Mouse (Mus musculus) heart, embryonic 10.5 days (tissue): ENCODE results near the gene Kdm6b. TPM values are rescaled to one million over a fixed set of nuclear protein-coding genes. Genes with fewer than 3 reads are reported as not detected.

ENCODE experiments used
- DNase-seq: peaks from one replicate; pipeline ENCODE4 v3.0.0-alpha.2; 2017; ENCODE audit warnings: low spot score
- H3K27ac ChIP-seq: fragments of 300-500 bp; sonication (generic); 2 replicates; pipeline ENCODE4 v1.5.1; 2016; ENCODE audit warnings: mild to moderate bottlenecking
- H3K27me3 ChIP-seq: fragments of 300-500 bp; sonication (generic); 2 replicates; pipeline ENCODE4 v1.6.1; 2016; ENCODE audit warnings: mild to moderate bottlenecking; ENCODE audit not compliant: poor library complexity, insufficient read depth, severe bottlenecking
- H3K36me3 ChIP-seq: fragments of 300-500 bp; sonication (generic); 2 replicates; pipeline ENCODE4 v1.6.1; 2016; ENCODE audit warnings: mild to moderate bottlenecking, moderate library complexity
- H3K4me1 ChIP-seq: fragments of 300-500 bp; sonication (generic); 2 replicates; pipeline ENCODE4 v1.6.1; 2016; ENCODE audit warnings: mild to moderate bottlenecking
- H3K4me3 ChIP-seq: fragments of 300-500 bp; sonication (generic); 2 replicates; pipeline ENCODE4 v1.5.1; 2016; ENCODE audit warnings: mild to moderate bottlenecking, moderate library complexity
- H3K9me3 ChIP-seq: fragments of 300-500 bp; sonication (generic); 2 replicates; pipeline ENCODE4 v1.6.1; 2016; ENCODE audit warnings: mild to moderate bottlenecking, moderate library complexity
- WGBS: fragments of 180-500 bp; shearing (Covaris S2); methylation state at CpG from one replicate; pipeline ENCODE4 v1.1.7; 2016; 5-methylcytosine and 5-hydroxymethylcytosine counted together
- polyA plus RNA-seq: library from polyadenylated mRNA; unstranded; fragments of >200 nt; fragmentation: Nextera tagmentation; extraction: Ambion mirVana; gene quantifications from 2 replicates; pipeline ENCODE4 v1.2.1, GENCODE M21; 2016

Kdm6b gene
- polyA plus RNA-seq, 1 experiment from 2014 or later, result 26.9 TPM

DNA sequence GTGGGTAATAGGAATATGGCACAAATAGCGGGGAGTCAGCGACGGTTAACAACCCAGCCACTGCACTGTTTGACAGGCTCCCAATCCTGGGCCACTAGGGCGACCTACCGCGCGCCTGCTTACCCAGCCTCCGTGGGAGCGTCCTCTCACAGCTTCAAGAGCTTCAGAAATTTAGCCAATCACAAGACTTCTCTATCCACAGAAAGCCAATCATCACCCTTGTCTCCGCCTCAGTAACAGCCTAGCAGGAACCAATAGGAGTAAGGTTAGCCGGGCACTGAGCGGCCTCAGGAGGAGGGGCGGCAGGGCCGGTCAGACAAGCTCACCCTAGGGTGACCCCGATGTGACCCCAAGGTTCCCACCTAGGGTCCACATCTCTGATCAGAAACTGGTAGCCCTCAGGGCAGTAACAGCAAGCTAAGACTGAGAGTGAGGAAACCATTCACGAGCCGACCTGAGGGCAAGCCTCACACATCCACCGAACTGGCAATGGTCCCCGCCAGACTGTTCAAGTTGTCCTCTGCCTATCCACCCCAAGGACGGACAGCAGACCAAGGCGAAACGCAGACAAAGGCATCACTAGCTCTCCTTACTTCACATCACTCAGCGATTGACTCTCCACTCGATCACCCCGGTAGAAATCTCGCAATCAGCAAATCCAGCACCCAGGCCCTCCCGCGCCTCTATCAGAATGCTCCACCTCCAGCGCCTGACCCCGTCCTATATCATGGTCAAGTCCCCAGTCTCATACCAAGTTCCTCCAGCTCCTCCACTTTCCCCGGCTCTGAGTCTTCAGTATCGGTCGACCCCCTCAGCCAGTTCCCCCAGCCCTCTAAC, 4.7 kb downstream of the Kdm6b start:
- no peaks in the 10 kb centered on the region for H3K9me3 ChIP-seq
- under 1% methylated on average over 33 of the region's 33 CpGs for WGBS
- peak overlapping the region; percentile 98 for H3K27ac ChIP-seq
- peaks cover 61% of the 10 kb centered on the region for H3K36me3 ChIP-seq
- peak overlapping the region; percentile 86 for H3K4me3 ChIP-seq
- H3K4me1 ChIP-seq, result peaks cover 63% of the 10 kb centered on the region
- no peaks in the 10 kb centered on the region for H3K27me3 ChIP-seq
- peak; percentile 96 for DNase-seq

- H3K36me3 ChIP-seq, result peaks cover 65% of the 10 kb centered on the region
- H3K4me1 ChIP-seq, result peaks cover 52% of the 10 kb centered on the region
- no peak for DNase-seq
- H3K27ac ChIP-seq, result no peak overlapping the region
- WGBS, result 83% methylated on average over 4 of the region's 4 CpGs
- no peaks in the 10 kb centered on the region for H3K27me3 ChIP-seq
- peak overlapping the region; percentile 86; the same call in 1 of the 2 replicates for H3K4me3 ChIP-seq
- no peaks in the 10 kb centered on the region for H3K9me3 ChIP-seq
Measured at GRCm38 (mm10) chr11:69407724-69408004, 5.8 kb downstream of the Kdm6b start.

DNA sequence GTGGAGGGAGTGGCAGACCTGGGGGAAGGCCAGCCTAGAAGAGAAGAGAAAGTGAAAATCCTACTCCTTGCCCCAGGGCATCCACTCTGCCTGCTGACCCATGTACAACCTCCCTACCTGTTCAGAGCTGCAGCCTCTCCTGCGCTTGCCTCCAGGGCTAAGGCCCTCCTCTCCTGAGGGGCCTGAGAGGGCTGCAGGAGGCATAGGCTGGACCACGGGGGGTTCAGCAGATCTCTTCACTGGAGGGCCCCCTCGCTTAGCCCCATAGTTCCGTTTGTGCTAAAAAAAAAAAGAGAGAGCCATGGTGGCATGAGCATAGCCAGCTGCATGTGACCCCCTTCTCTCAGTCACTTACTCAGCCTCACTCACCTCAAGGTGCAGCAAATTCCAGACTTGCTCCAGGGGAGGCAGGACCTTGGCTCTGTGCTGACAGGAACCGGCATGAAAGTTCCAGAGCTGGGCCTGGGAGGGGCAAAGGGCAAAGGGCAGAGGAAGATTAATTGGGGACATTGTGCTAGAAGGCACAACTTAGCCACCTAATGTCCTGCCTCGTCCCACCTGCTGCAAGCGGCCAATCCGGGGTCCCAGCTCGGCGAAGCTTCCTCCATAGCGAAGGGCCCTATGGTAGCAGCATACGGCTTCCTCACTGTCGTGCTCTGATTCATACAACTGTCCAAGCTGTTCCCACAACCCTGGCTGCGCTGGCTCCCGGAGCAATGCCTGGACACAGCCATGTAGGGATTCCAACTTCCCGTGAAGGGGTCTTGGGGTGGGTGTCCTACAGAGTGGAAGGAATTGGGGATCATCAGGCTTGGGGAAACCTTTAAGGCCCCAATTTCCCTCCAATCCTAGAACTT, 6.4 kb downstream of the Kdm6b start:
- Histone ChIP-seq H3K4me1 (peaks cover 47% of the 10 kb centered on the region), H3K27ac (no peak overlapping the region), H3K4me3 (no peak overlapping the region), H3K36me3 (peaks cover 66% of the 10 kb centered on the region), H3K9me3 (no peaks in the 10 kb centered on the region), H3K27me3 (no peaks in the 10 kb centered on the region)
- 88% methylated on average over 15 of the region's 16 CpGs for whole genome bisulfite sequencing
- DNase-seq, result no peak

DNA sequence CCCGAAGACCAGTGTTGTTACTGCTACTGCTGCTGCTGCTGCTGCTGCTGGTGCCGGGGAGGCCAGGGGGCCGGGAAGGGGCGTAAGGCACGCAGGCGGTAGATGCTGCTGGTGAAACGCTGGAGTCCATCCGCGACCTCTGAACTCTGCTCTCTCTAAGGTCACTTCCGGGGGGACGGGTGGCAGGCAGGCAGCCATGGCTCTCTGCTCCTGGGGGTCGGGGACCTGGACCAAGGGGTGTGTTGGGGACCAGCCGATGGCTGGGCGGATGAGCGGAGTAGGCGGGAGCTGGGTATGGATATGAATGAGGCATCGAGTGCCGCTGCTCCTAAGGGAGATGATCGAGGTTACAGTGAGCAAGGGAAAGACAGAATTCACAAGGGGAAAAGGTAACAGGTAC, 7.2 kb downstream of the Kdm6b start:
- H3K4me1 ChIP-seq, result peaks cover 42% of the 10 kb centered on the region
- H3K27me3 ChIP-seq, result no peaks in the 10 kb centered on the region
- no peak overlapping the region for H3K27ac ChIP-seq
- peaks cover 68% of the 10 kb centered on the region for H3K36me3 ChIP-seq
- 90% methylated on average over 19 of the region's 19 CpGs for WGBS
- H3K4me3 ChIP-seq, result no peak overlapping the region
- DNase-seq, result no peak
- no peaks in the 10 kb centered on the region for H3K9me3 ChIP-seq

GRCm38 (mm10) chr11:69405397-69406200, 7.9 kb downstream of the Kdm6b start:
- peaks cover 4% of the 10 kb centered on the region for H3K27me3 ChIP-seq
- no peak overlapping the region for H3K27ac ChIP-seq
- 90% methylated on average over 24 of the region's 24 CpGs for WGBS
- H3K36me3 ChIP-seq, result peaks cover 75% of the 10 kb centered on the region
- no peaks in the 10 kb centered on the region for H3K9me3 ChIP-seq
- peaks cover 42% of the 10 kb centered on the region for H3K4me1 ChIP-seq
- no peak for DNase-seq
- 0 out of 2 replicates have a peak overlapping the region, but pooled peaks have one; percentile 3 for H3K4me3 ChIP-seq

GRCm38 (mm10) chr11:69404595-69405396, 8.7 kb downstream of the Kdm6b start:
- H3K4me3 ChIP-seq, result no peak overlapping the region

DNA sequence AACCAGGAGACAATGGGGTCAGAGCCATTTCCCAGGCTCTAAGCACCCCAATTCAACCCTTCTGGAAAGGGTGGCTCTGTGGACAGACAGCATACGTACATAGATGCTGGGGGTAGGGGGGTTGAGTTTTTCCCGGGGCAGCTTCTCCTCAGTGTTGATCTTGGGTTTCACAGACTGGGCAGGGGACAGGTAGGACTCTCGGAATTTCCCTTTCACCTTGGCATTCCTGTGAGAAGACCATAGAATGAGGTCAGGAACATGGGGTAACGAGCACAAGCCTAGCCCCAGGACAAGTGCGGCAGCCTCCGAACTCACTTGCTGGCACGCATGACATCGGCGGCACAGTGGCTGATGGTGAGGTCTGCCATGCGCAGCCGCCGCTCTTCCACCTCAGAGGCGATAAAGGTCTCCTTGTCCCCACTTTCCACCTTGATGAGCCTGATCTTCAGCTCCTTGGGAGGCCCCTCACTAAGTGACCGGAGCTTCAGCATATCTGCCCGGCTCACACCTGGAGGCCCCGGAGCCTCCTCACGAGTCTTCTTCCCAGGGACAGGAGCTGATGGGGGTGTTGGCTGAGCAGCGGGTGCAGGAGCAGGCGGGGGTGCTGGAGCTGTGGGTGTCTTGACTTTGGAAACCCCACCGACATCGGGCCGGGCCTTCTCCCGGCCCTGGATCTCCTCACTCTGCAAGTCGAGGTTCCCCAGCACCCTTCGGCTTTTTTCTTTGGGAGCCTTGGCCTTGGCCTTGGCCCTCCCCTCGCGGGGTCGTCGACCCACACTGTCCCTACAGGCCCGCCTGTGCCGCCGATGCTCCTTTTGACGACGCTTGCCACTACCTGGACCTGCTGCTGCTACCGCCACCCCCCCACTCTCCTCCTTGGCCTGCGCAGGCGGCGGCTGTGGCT, 9.5 kb downstream of the Kdm6b start:
- Histone ChIP-seq H3K27me3 (peaks cover 10% of the 10 kb centered on the region), H3K36me3 (peaks cover 89% of the 10 kb centered on the region), H3K9me3 (no peaks in the 10 kb centered on the region), H3K4me1 (peaks cover 49% of the 10 kb centered on the region), H3K4me3 (no peak overlapping the region), H3K27ac (peak overlapping the region; percentile 29; the same call in 1 of the 2 replicates)
- DNase-seq, result no peak
- WGBS, result 88% methylated on average over 38 of the region's 38 CpGs

More at GRCm38 (mm10) chr11:69404595-69405396, 8.7 kb downstream of the Kdm6b start:
- Histone ChIP-seq H3K27me3 (peaks cover 10% of the 10 kb centered on the region), H3K4me1 (peaks cover 48% of the 10 kb centered on the region), H3K36me3 (peaks cover 83% of the 10 kb centered on the region), H3K9me3 (no peaks in the 10 kb centered on the region), H3K27ac (peak overlapping the region; percentile 29; the same call in 1 of the 2 replicates)
- no peak for DNase-seq
- 89% methylated on average over 24 of the region's 24 CpGs for WGBS

- no peak for DNase-seq
- H3K27ac ChIP-seq, result no peak overlapping the region
- WGBS, result 84% methylated on average over 12 of the region's 12 CpGs
- no peak overlapping the region for H3K4me3 ChIP-seq
- H3K9me3 ChIP-seq, result no peaks in the 10 kb centered on the region
- peaks cover 10% of the 10 kb centered on the region for H3K27me3 ChIP-seq
- peaks cover 49% of the 10 kb centered on the region for H3K4me1 ChIP-seq
- peaks cover 76% of the 10 kb centered on the region for H3K36me3 ChIP-seq
Measured at GRCm38 (mm10) chr11:69401987-69402386, 11.5 kb downstream of the Kdm6b start.

- Histone ChIP-seq H3K4me3 (peak overlapping the region; percentile 8; the same call in 1 of the 2 replicates), H3K27ac (no peak overlapping the region), H3K4me1 (peaks cover 50% of the 10 kb centered on the region), H3K9me3 (no peaks in the 10 kb centered on the region), H3K27me3 (peaks cover 10% of the 10 kb centered on the region), H3K36me3 (peaks cover 69% of the 10 kb centered on the region)
- WGBS, result 20% methylated on average over 22 of the region's 22 CpGs
- DNase-seq, result peak; percentile 94
Measured at GRCm38 (mm10) chr11:69401210-69401637, 12.3 kb downstream of the Kdm6b start.

DNA sequence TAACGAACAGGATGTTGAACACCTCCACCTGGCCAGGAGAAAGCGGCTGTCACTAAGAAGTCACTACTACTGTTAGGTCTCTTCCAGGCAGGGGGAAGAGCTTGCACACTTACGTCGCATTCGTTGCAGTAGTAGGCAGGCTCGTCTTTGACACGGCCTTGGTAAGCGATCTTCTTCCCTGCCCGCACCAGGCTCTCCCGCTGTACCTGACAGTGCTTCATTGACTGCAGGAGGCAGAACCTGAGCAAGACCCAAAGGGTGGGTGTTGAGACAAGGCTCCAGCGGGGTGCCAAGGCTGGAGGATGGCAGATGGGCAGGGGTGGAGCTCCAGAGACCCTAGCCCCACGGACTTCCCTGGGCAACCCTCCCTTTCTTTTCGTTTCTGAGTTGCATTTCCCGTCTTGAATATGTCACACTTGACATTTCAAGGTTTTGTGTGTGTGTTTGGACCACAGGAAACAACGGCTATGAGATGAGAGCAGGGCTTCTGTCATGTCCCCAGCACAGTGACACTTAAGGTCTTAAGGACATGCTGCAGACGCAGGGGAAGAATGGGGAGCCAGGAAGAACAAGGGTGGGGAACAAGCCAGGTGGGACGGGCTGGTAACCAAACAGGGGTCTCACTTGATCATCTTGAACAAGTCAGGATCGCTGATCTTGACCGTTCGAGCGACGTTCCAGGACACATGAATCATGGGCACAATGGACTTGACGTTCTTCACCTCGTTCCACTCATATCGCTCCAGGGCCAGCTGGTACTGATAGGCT, 13.2 kb downstream of the Kdm6b start:
- peak; percentile 77 for DNase-seq
- Histone ChIP-seq H3K9me3 (no peaks in the 10 kb centered on the region), H3K27ac (peak overlapping the region; percentile 78), H3K4me1 (peaks cover 53% of the 10 kb centered on the region), H3K4me3 (peak overlapping the region; percentile 45; the same call in 1 of the 2 replicates), H3K27me3 (peaks cover 10% of the 10 kb centered on the region), H3K36me3 (peaks cover 59% of the 10 kb centered on the region)
- WGBS, result 67% methylated on average over 25 of the region's 25 CpGs
